Mouse (Mus musculus): ENCODE results near the gene Hadha.

The Hadha gene

DNA sequence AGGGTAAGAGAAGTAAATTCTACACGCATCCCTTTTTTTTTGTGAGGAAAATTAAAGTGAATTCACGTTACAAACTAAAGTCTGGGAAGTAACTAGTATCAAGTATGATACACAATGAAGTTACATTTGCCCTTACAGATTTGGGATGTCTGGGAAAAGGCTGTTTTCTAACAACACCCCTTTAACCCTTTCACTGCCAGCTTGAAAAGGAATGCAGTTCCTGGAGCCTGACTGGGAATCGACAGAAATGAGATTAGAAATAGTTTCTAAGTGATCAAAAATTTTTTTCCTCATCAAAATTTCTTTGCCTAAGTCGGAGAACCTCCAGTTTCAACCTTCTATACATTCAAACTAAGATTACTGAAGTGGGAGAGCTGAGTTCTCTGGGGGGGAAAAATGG lies 949 bp downstream of the Hadha start:
- DNase-seq (ENCODE audit: low spot score in 2 of 2) = no peak

DNA sequence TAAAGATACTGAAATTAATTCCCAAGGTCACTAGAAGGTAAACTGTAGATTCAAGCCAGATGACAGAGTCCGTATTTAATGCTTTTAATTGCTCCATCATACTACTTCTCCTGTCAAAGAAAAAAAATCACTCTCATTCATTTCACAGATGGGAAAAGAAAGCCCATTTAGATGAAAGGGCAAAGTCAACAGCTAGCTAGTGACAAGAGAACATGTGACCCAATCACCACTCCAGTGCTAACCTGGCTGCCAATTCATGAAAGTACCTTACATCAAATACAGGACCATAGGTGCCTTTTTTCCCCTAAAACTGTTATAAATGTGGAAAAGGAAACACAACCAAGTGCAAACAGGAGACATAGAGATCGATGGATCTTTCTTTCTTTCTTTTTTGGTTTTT lies 1.7 kb downstream of the Hadha start:
- DNase-seq (ENCODE audit: low spot score in 2 of 2) = no peak

- DNase-seq (ENCODE audit: low spot score in 2 of 2) = no peak
Measured at GRCm38 (mm10) chr5:30152413-30152812, 2.5 kb downstream of the Hadha start.

DNA sequence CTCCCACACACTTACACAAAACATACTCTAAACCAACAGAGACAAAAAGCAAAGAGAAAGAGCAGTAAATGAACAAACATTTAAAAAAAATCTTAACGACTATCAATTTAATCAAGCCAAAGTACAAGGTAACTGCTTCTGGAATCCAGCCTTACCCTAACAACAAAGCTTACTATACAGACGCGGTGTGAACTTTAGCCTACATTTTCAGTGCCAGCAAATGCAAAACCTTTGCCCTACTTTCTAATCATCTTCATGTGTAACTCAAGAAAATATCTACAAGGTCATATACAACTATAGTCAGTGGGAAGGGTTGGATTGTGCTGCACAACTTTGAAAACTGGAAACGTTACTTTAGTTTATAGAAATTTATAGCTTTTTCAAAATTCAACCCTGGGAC lies 3.0 kb downstream of the Hadha start:
- DNase-seq (ENCODE audit: low spot score in 2 of 2) = no peak

DNA sequence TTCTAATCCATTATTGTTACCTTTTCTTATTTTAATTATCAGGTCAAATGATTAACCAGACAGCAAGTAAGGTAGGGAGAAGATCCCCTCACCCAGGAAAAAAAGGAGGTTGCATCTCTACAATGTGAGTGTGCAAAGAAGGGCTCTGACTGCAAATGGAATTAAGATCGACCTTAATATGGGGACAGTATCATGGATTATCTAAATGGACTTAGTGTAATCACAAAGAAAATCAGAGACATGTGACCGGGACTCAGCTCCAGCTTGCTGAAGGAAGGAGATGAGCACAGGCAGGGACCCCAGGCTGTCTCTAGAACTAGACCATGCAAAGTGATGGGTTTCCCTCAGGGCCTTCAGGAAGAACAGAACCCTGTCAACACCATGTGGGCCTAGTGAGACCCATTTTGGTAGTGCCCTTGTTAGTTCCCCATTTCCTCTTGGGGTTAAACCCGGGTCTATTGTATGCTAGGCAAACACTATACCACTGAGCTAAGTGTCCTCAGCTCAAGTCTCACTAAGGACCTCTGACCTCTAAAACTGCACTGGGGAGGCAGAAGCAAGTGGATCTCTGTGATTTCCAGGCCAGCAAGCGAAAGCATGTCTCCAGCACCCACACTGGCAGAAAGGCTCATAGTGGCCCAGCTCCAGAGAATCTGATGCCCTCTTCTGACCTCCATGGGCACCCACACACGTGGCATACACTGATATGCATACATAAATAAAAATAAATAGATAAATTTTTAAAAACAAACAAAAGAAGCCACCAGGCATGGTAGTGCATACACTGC lies 6.6 kb downstream of the Hadha start:
- DNase-seq (ENCODE audit: low spot score in 2 of 2) = no peak

GRCm38 (mm10) chr5:30146526-30146925 lies 8.4 kb downstream of the Hadha start:
- no peak for DNase-seq (ENCODE audit: low spot score in 2 of 2)

DNA sequence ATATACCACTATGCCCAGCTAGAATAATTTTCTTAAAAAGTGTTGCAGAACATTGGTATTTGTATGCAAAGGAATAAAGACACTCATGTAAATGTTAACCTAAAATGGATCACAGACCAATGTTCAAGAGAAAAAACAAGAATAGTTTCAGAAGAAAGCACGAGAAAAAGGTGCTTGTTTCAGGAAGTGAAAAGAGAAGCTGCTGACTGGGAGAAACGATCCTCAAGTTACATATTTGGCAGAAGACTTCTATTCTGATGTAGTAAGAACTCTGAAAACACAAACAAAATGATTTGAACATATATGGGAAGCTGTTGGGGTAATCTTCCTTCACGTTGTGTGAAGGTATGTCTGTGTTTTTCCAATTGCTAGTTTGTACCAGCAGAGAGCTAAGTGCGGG lies 16.8 kb downstream of the Hadha start:
- DNase-seq (ENCODE audit: low spot score in 2 of 2) = no peak

DNA sequence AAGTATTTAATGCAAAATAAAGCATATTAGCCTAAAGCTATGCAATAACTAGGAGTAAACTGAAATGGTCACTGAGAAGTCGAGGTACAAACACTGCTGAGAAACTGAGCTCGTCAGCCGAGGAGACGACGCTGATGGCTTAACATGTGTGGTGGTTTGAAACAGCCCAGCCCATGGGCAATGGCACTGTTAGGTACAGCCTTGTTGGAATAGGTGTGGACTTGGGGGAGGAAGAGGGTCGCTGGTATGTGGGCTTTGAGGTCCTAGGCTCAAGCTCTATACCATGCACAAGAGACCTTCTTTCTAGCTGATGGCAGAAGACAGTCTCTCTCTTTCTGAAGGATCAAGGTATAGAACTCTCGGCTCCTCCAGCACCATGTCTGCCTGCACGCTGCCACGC lies 17.7 kb downstream of the Hadha start:
- DNase-seq (ENCODE audit: low spot score in 2 of 2) = no peak

DNA sequence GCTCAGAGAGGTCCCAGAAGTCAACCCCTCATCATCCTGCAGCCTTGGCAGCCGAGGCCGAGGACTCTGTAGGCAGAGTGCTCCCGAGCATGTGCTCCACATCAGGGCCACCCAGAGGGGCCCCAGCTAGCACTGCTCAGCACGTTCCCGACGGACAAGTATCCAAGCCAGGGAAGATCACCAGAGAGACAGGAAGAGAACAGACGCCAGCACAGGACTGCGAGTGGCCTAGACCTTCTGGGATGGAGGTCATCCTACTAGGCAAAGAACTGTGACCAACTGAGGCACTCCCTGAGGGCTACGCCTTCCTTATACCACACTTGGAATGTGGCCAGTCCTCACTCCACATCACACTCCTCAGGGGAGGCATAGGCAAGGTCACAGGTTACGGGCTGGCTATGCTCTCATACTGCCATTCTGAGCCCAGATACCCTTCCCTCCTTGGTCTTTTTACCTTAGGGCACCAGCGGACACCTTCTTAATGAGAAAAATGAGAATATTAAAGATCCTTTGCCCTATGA lies 19.2 kb downstream of the Hadha start:
- no peak for DNase-seq (ENCODE audit: low spot score in 2 of 2)

DNA sequence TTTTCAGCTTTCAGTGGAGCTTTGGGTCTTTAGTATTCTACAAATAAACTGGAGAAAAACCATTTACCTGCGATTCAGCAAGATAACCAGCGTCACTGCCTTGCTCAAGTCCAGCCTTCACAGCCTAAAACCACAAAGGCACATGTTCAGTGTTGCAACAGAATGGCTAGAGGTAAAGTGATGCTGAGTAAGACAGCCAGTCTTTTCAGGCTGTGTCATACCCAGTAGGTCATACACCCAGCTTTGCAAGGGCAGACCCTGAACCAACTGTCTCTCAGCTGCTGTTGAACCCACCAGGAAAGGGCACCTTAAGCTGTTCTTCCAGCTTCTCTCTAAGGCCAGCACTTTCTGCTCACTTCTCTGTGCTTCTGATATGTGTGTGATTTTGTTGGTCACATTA lies 22.8 kb downstream of the Hadha start:
- no peak for DNase-seq (ENCODE audit: low spot score in 2 of 2)

GRCm38 (mm10) chr5:30131246-30131645 lies 23.7 kb downstream of the Hadha start:
- DNase-seq (ENCODE audit: low spot score in 2 of 2) = no peak

DNA sequence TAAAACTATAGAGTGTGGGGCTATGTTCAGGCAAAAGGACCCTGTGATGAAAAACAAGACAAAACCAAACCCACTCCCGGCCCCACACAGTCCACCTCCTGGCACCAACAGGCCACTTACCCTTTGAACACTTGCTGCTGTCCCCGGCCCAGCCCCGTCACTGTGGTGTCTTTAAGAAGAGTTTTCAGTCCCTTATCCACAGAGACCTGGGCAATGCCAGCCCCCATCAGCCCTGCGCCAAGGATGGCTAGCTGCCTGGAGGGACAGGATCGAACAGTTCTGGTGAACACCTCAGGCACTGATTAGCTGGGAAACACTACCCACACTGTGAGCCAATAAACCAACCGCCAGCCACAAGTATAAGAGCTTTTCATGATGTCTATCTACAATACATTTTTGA lies 26.3 kb downstream of the Hadha start:
- no peak for DNase-seq (ENCODE audit: low spot score in 2 of 2)

- DNase-seq (ENCODE audit: low spot score in 2 of 2) = no peak
Measured at GRCm38 (mm10) chr5:30127921-30128597, 26.9 kb downstream of the Hadha start.

DNA sequence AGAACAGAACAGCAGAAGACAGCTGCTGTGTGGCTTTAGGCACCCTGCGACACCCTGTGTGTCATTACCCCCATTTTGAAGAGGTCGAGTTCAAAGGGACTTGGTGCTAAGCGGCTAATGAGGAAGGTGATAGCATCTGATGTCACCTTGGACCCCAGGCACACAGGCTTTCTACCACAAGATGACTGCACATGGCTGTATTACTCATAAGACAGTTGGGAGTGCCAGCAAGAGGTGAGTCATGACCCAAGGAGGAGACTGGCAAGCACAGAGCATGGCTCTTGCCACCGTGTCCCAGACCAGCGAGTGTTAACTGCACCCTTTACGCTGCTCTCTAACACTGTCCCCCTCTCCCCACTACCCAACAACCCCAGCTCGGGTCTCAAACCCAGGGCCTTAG lies 28.2 kb downstream of the Hadha start:
- DNase-seq (ENCODE audit: low spot score in 2 of 2) = no peak

- no peak for DNase-seq (ENCODE audit: low spot score in 2 of 2)
Measured at GRCm38 (mm10) chr5:30125587-30125986, 29.4 kb downstream of the Hadha start.

- no peak for DNase-seq (ENCODE audit: low spot score in 2 of 2)
Measured at GRCm38 (mm10) chr5:30122481-30122880, 32.5 kb downstream of the Hadha start.

- DNase-seq (ENCODE audit: low spot score in 2 of 2) = no peak
Measured at GRCm38 (mm10) chr5:30120106-30120505, 34.9 kb downstream of the Hadha start.

- no peak for DNase-seq (ENCODE audit: low spot score in 2 of 2)
Measured at GRCm38 (mm10) chr5:30119163-30119562, 35.8 kb downstream of the Hadha start.

DNA sequence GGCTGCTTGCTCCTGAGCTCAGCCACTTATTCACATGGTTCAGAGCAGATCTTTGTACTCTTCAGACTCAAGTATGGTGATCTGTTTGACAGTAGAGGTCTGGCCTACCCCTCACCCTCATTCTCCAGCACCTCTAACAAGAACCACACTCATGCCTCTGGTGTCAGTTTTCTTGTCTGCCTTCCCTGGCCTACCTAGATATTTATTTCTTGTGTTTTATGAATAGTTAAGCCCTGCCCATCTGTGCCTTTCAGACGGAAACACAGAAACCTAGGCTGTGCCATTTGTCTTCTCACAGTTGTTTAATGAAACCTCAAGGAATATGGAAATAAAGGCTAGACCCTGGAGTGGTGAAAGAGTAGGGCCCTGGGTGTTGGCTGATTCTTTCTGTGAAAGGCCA lies 36.9 kb downstream of the Hadha start:
- DNase-seq (ENCODE audit: low spot score in 2 of 2) = no peak

- DNase-seq (ENCODE audit: low spot score in 2 of 2) = no peak
Measured at GRCm38 (mm10) chr5:30115718-30116117, 39.2 kb downstream of the Hadha start.

DNA sequence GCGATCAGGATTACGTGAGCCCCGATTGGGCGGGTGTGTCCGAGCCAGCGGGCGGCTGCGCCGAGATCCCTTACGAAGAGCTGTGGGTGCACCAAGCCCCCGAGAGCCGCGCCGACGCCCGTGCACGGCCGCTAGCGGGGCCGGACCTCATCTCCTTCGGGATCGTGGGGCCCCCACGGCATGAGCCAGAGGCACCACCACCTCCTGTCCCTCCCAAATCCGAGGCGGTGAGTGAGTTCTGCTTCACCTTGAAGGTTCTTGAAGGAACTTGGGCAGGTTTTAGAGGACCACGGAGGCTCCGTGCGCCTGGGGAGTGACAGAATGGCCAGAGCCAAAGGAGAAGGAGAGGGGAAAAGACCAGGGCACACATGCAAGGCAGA lies 40.2 kb downstream of the Hadha start:
- DNase-seq (ENCODE audit: low spot score in 2 of 2) = no peak

GRCm38 (mm10) chr5:30113881-30114760 lies 40.8 kb downstream of the Hadha start:
- peak in 1 of 2 experiments; percentile 39 for DNase-seq (ENCODE audit: low spot score in 2 of 2)
